Mouse (Mus musculus) ZHBTc4 (cell line): ENCODE measurements at regions not wholly inside any gene's neighbourhood (a gene's known extent, or its start where the extent isn't known, plus 50 kb on each side); places are given as distances from the start of the nearest gene placed in this dataset.

Experiments used
- DNase-seq: peaks from one replicate; pipeline ENCODE4 v3.0.0-alpha.2; 2011; ENCODE audit warnings: low read depth, low spot score

GRCm38 (mm10) chr12:45745697-45746096, 671.2 kb upstream of the Stxbp6 start:
- DNase-seq: no peak

DNA sequence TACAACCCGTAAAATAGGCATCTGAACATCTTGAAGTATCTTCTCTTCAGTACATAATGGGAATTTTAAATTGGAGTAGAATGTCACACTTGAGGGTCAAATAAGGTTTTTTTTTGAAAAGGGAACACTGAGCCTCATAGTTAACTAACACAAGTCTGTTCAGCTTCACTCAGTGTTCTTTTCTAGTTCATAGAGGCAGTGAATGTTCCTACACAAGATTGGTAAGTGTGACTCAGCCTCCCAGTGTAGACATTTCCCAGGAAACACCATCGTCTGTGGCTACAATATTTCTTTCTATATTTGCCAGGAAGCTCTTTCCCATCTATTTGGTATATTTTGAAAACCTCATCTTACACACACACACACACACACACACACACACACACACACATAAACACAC, 670.1 kb upstream of the Stxbp6 start:
- no peak for DNase-seq

GRCm38 (mm10) chr12:45733661-45734060, 659.2 kb upstream of the Stxbp6 start:
- DNase-seq: no peak

DNA sequence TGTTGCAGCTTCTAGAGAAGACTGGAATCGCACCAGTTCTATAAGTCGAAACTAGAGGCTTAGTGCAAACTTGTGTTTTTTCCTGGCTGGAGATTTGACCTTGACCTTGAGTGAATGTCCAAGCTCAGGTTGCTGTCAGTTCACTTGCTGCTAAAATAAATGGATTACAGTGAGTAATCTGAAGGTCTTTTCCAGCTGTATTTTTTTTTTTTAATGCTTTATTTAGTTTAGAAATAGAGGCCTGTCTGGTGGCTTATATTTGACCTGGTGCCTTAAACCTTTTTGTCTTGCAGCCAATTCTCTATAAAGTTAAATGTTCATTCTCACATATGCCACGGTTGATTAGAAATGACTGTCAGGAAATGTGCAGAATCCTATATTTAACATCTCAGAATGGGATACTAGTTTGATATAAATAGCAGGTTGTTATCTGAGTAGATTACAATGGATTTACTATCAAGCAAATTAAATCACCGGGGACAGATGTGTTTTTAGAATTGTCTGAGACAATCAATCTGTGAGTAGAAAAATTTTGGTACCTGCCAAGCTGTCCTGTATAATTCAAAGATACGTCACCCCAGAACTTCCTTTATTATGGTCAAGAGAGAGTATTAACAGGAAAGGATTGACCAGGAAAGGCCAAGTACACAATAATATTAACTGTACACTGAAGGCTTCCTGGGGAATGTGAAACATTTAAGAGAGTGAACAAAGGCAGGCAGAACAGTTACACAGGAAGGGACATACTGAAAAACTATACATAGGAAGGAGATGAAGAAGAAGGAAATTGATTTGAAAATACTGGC, 650.3 kb upstream of the Stxbp6 start:
- DNase-seq: no peak

GRCm38 (mm10) chr12:45711351-45711750, 636.8 kb upstream of the Stxbp6 start:
- no peak for DNase-seq

DNA sequence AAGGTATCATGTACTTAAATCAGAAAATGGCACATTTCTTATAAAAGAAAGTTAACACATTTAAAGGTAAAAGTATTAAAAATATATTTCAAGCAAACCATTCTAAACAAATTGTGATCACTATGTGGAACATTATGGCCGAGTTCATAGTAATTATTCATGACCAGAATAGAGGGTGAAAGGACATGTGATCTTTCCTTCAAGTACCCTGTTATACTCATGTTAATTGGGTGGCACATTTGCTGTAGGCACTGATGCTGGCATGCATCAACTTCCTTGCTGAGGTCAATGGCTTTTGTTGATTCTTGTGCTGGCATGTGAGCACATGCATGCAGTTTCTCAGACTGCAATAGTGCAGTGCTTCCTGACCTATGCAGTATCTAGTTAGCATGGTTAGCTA, 636.3 kb upstream of the Stxbp6 start:
- DNase-seq: no peak

DNA sequence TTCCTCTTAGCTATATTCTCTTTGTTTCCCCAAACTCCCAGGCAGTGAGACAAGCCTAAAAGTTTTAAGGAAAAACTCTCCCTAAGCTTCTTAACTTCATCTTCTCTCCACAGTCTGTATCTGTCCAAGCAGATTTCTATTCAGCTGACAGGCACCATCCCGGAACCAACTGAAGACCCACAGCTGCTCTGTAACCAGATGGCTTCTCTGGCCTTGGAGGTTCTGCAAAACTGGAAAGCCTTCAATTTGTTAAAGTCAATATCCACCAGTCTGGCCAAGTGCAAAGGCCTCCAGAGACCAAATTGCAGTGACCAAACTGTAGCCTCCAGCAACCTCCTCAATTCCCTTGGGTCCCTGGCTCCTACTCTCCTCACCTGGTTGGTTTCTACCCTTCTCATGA, 614.8 kb upstream of the Stxbp6 start:
- DNase-seq: no peak

DNA sequence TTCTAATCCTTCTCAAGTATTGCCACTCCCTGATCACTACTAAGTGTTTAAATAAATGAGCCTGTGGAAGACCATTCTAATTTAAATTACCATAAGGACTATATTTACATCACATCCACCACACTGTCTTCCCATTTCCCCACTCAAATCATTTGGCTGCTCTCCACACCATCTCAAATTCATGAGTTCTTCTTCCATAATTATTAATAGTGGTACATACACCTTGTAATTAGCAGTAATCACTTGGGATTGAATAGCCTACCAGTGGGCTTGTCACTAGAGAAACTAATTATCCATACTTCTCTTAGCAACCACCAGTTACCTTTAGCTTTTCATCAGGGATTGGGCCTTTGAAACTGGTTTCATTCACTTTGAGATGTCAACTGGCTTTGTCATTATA, 612.3 kb upstream of the Stxbp6 start:
- peak; percentile 1 for DNase-seq

- no peak for DNase-seq
These were observed 597.9 kb upstream of the Stxbp6 start for GRCm38 (mm10) chr12:45672361-45672760.

DNA sequence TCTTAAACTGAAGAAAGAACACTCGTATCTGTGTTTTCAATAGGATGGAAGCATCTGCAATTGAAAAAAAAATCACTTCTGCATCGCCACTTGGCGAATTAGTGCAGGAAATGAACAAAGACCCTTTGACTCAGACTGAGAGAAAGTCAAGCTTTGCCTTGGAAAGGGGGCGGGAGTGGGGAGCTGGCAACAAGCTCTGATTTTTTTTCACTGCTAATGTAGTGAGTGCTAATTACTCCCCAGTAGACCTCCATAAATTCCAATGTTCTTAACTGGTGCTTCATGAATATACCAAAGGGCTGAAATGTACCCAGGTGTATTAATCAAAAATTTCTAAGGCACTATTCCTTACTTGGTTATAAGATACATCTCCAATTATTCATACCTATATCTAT, 597.0 kb upstream of the Stxbp6 start:
- no peak for DNase-seq

DNA sequence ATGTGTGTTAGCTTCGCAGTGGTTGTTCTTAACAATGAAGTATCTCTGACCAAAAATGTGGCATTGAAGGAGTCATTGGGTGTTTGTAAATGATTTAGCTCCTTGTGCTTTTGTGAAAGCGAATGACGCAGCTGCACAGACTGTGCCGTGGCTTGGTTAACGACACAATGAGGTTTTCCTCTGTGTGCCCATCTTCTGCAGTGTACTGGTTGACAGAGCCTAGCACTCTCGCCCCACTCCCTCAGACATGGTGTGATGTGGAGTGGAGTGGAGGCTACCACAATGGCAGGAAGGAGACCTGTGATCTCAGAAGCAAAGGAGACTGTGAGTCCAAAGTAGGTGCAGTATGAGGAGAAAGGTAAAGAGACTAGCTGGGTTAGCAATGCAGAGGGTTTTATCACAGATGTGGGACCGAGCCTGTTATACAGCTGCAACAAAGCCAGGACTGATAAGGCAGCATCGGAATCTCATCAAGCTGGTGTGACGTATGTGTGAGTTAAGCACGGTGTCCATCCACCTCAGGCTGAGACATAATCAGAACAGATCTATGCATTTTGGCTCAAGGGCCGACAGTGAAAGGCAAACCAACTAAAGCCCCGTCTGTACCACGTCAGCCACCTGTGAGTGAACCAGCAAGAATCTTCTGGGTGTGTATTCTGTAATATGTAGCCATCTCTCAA, 596.5 kb upstream of the Stxbp6 start:
- DNase-seq: no peak

GRCm38 (mm10) chr12:45670246-45670873, 595.9 kb upstream of the Stxbp6 start:
- no peak for DNase-seq

- DNase-seq: no peak
These were observed 585.1 kb upstream of the Stxbp6 start for GRCm38 (mm10) chr12:45659612-45660011.

GRCm38 (mm10) chr12:45656574-45656973, 582.1 kb upstream of the Stxbp6 start:
- DNase-seq: no peak

DNA sequence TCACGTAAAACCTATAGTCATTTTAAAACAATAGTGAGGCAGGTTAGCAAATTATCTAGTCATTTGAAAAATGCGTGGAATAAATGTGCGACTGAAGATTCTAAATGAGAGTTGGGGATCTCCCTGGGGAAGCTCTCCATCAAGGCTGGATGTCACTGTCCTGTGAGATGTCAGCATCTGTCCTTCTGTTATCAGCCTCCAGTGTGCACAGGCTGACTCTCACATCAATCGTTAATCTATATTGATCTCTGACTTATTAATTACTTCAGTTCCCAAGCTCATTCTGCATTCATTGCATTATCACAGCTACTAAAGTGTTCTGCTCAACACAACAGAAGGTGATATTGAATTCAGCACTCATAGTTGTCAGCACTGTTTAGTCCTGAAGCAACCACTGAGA, 574.1 kb upstream of the Stxbp6 start:
- no peak for DNase-seq

- DNase-seq: no peak
These were observed 569.7 kb upstream of the Stxbp6 start for GRCm38 (mm10) chr12:45644180-45644579.

DNA sequence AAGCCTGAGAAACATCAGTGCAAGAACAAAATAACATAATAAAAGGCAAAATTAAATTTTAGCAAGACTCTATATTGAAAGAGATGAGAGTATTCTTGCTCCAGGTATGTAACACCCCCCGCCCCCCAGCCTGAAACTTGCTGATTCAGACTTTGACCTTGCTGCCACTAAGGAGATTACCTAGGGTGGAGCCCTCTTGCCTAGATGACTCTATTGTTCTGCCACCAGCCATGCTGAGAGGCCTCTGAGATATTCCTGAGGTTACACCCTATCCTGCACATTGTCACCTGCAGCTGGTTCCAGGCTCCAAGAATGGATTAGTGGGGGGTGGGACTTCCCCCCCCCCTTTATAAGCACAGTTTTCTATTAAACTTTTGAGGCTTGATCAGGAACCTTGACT, 548.3 kb upstream of the Stxbp6 start:
- DNase-seq: peak; percentile 79

DNA sequence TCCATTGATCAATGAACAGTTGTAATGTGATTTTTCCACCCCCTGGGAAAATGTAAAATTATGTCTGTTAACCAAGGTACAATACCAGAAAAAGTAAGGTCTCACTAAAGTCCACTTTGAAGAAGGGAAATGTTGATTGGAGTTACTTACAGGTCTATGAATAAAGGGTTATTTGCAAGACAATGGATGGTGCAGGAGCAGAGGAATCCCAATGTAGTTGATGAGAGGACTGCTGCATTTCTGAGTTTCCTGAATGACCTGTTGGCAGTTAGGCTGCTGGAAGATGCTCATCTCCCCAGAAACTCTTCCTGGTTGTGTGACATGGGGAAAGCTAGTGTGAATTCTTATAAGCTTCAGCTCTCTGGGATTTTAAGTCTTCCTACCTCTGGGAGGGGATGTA, 545.5 kb upstream of the Stxbp6 start:
- peak; percentile 46 for DNase-seq

GRCm38 (mm10) chr12:45614509-45615150, 540.1 kb upstream of the Stxbp6 start:
- DNase-seq: peak; percentile 63

GRCm38 (mm10) chr12:45614074-45614473, 539.6 kb upstream of the Stxbp6 start:
- DNase-seq: no peak

DNA sequence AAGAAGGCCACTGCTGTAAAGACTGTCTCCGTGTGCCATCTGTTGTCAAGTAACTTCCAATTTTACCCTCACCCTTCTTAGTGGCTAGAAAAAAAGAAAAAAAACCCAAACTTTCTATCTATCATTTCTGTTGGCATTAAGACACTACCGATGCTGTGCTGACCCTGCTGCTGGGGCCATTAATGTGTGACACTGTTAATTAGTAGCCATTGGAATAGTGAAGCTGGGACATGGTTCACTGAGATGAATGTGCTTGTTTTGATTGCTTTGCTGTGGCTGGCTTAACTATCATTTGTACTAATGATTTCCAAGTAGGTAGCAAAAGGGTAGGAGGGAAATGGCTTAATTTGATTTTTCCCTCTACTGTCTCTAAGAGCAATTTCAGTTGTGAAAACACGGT, 524.9 kb upstream of the Stxbp6 start:
- no peak for DNase-seq

DNA sequence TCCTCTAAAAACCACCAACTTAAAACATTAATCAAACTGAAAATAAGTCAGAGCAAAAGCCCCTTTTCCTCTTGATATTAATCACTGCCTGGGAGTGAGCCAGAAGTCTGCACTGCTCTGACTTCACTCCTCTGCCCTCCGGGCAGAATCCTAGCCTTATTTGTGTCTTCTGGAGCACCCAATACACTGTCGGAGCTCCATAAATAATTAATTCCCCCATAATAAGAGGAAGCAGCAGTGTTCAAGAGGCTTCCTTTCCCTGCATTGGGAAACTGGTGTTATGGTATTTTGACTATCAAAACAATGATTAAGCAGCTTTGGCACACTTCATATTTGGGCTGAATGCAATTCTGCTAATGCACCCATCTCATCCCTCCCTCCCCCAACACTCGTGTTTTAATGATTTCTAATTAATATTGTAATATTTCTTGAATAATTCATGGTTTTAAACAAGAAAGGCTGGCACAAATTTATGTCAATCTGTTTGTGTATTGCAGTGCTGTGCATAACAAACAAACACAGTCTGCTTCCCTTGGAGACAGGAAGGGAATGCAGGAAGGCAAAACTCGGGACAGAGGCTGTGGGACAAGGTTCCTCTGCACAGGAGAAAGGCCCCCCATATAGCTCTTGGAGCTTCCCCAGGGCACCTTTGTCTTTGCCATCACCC, 523.5 kb upstream of the Stxbp6 start:
- DNase-seq: no peak
